Mouse (Mus musculus) kidney, adult 11 months (tissue): ENCODE measurements around the gene Rnd2.
"Not testable (repeated sequence)": the region's sequence is repeated elsewhere in the genome, so short reads cannot be mapped to it uniquely, and the experiment has no call there.

Experiments
- DNase-seq: peaks from one replicate; pipeline ENCODE4 v3.0.0; 2022

The Rnd2 gene

DNA sequence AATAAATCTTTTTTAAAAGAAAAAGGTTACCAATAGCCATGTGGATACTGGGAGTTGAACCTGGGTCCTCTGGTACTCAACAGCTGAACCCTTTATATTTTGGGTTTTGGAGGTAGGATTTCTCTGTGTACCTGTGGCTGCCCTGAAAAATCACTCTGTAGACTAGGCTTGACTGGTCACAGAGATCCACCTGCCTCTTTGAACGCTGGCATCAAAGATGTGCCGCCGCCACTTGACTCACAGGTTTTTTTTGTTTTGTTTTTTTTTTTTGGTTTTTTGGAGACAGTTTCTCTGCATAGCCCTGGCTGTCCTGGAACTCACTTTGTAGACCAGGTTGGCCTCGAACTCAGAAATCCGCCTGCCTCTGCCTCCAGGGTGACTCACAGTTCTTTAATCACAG, 17.0 kb upstream of the Rnd2 start:
- no peak for DNase-seq

DNA sequence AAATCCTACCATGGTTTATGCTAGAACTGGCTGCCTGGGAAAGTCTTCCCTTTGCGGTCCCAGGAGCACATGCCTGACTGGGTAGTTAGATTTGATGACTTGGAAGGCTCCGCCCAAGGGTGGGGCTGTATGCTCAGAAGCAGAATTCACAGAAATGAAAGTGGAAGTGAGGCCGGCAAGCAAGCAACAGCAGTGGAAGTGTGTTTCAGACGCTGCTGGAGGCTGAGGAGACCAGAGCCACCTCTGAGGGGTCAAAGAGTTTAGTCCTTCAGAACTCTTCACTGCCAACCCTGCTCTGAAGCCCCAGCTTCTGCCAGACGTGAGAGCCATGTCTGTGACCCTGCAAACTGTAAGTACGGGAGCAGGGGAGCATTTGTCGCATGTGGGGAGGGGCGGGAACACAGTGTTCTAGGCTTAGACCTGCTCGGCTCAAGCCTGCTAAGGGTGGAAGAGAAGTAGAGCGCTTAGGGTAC, 16.5 kb upstream of the Rnd2 start, which contains the start of gene Ifi35:
TSS of gene Ifi35 (plus strand) at position 134 of the 473 bp plus-strand sequence.
- peak; percentile 84 for DNase-seq

DNA sequence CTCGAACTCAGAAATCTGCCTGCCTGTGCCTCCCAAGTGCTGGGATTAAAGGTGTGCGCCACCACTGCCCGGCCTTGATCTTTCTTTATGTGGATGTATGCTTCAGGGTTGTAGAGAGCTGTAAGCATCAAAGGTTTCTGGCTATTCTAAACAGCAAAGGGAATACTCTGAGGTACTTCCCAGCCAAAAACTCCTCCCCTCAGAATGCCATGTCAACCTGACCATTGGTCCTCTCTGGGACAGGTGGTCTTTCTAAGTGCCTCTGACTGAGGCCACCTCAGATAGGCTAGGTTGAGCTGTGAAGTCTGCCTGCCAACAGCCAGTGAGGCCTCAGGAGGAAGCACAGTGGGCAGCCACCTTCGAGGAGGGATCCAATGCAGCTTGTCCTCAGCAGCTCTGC, 15.9 kb upstream of the Rnd2 start:
- DNase-seq, result no peak

DNA sequence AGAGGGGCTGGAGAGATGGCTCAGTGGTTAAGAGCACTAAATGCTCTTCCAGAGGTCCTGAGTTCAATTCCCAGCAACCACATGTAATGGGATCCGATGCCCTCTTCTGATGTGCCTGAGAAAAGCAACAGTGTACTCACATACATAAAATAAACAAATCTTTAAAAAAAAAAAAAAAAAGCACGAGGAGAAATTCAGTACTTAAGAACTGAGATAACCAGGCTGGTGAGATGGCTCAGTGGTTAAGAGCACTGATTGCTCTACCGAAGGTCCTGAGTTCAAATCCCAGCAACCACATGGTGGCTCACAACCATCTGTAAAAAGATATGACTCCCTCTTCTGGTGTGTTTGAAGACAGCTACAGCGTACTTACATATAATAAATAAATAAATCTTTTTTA, 15.2 kb upstream of the Rnd2 start:
- DNase-seq, result not testable (repeated sequence)

DNA sequence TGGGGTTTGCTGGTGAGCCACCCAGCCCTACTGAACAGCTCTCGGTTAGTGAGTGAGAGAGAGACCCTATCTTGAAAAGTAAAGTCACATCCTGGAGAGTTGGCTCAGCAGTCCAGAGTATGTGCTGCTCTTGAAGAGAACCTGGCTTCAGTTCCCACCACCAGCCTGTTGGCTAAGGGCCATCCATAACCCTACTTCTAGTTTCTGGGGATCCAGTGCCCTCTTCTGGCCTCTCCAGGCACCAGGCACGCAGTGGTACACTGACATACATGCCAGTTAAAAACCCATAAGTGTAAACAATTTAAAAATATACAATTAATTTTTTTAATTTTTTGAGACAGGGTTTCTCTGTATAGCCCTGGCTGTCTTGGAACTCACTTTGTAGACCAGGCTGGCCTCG, 14.4 kb upstream of the Rnd2 start:
- no peak for DNase-seq

DNA sequence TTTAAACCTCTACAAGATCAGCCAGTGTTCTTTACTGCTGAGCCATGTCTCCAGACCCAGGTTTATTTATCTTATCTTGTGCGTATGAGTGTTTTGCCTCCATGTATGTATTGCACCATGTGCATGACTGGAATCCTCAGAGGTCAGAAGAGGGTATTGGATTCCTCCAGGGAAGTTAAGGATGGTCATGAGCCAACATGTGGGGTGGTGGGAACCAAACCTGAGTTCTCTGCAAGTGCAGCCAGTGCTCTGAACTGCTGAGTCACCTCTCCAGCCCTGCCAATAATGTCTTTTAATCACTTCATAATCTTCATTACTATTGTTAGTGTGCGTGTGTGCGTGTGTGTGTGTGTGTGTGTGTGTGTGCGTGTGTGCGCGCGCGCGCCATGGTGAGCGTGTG, 13.3 kb upstream of the Rnd2 start:
- no peak for DNase-seq

DNA sequence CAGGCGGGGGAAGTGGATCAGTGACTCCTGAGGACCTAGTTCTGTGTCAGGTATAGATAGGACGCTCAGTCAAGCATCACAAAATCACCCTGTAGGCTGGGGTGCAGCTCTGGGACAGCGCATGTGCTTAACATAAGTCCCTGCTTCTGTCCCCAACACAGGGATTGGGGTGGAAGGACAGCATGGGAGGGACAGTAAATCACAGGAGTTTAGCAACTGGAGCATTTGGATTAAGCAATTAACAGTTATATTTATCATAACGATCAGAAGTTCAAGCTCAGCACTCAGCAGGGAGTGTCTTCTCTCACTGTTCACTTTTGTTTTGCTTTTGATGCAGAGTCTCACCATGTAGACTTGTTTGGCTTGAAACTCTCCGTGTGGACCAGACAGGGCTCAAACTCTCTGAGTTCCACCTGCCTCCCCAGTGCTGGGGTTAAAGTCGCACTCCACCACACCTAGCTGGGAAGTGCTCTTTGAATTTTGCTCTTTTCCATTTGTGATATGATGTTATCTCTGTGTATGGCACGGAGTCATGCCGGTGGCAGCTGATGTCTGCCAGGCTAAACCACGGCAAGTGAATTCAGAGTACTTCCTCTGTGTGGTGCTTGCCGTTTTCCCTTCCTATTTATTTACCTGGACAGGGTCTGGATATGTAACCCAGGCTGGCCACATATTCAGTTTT, 12.6 kb upstream of the Rnd2 start:
- no peak for DNase-seq

DNA sequence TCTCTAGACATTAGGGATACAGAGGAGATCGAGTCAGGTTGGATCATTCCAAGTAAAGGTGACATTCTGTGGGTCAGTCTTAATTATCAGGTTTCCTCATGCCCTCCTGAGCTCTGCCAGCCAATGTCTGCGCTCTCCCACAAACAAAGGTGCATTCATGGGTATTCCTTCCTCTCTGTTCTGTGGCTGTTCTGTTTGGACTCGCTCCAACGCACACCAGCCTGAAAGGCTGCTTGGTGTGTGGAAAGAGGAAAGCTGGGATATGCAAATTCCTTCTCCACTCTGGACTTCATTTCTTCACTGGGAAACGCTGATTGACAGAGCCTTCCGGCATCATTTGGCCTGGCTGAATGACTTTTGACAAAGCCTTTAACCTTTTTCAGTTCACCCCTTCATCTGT, 10.1 kb upstream of the Rnd2 start:
- no peak for DNase-seq

DNA sequence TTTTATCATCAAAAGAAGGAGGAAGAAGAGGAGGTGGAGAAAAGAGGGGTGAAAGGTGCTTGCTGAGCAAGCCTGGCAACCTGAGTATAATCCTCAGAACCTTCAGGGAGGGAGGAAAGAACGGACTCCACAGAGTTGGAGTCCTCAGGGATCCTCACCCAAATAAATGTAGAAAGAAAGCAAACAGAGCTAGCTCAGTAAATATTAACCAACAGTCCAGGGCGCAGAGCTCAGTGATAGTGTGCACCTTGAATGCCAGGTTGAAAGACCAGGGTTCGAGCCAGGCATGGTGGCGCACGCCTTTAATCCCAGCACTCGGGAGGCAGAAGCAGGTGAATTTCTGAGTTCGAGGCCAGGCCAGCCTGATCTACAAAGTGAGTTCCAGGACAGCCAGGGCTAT, 9.2 kb upstream of the Rnd2 start:
- DNase-seq, result no peak

DNA sequence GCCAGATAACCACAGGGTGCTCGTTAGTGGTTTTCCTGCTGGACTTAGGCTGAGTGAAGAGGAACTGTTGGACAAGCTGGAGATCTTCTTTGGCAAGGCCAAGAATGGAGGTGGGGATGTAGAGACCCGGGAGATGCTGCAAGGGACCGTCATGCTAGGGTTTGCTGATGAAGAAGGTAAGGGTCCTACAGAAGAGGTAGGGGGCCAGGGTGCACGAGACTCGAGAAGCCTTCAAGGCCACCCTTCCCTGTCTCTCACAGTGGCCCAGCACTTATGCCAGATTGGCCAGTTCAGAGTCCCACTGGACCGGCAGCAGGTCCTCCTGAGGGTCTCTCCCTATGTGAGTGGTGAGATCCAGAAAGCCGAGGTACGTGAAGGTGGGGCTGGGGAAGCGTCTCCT, 7.2 kb upstream of the Rnd2 start:
- no peak for DNase-seq

DNA sequence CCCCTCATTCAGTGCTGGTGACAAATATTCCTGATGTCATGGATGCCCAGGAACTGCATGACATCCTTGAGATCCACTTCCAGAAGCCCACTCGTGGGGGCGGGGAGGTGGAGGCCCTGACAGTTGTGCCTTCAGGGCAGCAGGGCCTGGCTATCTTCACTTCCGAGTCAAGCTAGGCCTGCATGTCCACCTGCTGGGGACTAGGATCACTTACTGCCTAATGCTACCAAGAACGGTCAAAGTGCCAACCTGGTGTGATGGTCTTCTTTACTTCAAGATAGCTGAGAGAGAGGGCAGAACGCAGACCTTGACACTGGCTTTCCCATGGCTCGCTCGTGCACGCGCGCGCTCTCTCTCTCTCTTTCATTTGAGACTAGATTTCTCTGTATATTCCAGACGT, 6.6 kb upstream of the Rnd2 start:
- no peak for DNase-seq

DNA sequence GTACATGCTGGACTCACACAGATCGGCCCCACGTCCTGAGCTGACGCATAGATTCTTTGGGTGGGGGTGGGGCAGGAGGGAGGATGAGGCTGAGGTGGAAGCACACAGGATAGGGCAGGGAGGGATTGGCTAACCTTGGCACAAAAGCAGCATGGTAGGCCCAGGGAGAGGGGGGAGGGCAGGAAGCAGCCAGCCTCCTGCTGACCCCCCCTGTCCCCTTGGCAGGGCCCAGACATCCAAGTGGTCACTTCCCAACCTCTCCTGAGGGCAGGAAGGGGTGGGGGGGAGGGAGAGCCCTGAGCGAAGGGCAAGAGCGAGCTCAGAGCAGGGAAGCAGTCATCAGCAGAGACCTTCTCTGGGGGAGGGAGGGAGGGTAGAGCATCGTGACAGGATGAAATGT, 5.1 kb upstream of the Rnd2 start:
- DNase-seq, result peak; percentile 39

DNA sequence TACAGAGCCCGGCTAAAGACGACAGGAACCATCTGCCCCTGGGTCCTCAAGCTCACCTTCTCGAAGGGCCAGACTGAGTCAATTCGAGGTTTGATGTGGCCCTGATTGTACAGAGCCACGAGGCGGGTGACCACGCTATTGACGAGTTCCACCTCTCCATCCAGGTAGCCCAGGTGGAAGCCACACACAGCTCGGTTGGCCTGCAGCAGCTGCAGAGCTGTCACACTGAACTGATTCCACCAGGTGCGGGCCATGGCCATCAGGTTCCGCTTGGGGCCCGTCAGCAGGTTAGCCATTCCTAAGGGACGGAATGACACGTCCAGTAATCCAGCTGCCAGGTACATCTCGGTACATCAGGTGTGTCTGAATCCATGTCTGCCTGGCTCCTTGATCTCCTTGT, 4.5 kb upstream of the Rnd2 start:
- no peak for DNase-seq

DNA sequence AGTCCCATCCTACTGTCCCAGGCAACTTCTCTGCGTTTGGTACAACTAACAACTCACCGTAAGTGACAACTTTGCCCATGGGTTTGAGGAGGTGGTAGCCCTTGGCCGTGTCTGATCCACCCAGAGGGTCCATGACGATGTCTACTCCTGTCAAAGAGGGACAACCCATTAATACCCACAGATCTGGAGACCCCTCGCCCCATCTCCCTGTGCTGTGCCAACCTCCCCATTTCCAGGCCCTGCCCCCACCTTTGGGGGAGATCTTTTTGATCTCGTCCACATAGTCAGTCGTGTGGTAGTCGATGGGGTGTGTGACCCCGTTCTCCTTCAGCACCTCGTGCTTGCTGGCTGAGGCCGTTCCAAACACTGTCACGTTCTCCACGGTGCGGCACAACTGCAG, 2.7 kb upstream of the Rnd2 start:
- DNase-seq, result no peak

DNA sequence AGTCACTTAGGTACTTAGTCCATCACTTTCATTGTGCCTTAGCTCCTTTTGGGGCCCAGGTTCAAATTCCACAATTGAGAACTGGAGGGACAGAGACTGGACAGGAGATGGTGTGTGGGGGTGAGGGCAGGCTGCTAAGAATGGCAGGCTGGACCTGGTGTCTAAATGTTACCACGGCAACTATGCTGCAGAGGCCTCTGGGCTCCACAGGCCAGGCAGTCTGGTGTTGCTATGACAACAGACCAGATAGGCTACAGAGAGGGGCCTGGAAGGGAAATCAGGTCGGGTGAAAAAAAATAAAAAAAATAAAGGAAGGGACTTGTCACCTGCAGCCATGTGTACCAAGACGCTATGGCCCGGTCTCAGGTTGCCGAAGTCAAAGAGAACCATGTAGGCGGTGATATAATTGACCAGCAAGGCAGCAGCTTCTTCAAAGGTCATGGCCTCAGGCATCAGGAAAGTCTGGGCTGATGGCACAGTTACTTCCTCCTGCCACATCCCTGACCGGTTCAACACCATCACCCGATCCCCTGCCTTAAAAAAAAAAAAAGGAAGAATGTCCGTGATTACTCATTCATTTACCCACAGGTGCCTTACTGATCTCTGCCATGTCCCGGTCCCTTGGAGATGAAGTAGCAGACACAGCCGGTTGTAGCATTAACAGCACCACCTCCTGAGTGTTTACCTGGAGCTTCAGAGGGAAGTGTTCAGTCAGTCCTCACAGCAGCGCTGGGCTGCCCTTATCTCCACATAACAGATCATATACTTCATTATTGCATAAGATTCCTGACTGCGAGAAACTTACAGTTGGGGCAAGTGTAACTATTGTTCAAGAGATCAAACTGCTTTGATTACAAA, 2.0 kb upstream of the Rnd2 start:
- DNase-seq, result no peak

DNA sequence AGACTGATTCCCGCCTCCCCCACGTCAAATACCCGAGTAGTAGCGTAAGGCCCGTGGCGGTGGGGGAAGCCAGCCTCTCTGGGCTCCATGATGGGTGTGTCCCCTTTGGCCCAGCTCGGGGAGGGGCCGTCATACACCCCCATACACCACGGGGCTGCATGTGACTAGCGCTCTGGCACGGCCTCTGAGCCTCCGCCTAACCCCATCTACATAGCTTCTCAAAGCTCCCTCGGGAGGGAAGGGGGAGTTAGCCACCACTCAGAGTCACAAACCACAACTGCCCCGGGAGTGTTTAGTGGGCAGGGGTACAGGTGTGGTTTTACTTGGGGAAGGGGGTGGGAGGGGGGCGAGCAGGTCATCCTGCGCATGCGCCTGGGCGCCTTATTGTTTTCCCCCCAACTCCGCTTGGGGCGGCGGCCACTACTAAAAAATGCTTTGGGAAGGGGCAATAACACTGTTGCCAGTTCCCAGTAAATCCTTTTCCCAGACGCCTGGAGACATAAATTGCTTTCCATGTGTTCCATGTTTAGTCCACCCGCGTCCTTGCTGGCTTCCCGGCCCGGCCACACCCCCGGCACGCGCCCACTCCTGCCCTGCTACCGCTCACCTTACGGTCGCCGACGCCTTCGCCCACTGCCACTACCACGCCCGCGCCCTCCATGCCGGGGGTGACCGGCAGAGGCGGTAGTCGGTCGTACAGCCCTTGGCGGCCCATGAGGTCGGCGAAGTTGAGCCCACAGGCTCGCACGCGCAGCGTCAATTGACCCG, 486 bp downstream of the Rnd2 start:
- peak; percentile 68 for DNase-seq

DNA sequence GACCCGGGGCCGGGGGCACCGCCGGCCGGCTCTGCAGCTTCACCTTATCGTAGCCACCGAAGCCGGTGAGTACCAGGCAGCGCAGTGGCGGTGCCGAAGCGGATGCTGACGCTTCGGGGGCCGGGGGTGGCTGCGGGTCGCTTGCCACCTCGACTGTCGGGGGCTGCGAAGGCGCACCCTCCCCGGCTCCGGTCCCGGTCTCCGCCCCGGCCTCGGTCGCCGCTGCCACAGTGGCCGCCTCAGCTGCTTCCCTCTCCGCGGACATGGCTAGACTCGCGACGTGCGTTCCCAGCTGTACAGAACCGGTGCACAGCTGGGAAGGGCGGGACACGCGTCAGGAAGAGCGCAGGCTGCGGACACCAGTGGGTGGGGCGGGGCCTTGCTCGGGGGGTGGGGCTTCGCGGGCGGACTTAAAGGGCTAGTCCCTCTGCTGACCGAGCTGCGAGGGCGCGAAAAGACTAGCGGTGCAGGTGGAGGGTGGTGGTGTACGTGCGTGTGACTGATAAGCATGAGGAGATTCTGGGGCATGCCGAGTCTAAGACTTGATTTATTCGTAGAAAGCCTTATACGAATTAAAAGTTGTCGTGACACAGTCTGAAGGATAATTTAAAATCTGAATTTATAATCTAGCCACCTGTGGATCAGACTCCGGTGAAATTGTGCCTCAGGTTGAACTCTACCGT, 1.2 kb downstream of the Rnd2 start, which contains the start of gene Vat1:
TSS of gene Vat1 (minus strand) at position 362 of the 683 bp plus-strand sequence.
- peak; percentile 59 for DNase-seq

DNA sequence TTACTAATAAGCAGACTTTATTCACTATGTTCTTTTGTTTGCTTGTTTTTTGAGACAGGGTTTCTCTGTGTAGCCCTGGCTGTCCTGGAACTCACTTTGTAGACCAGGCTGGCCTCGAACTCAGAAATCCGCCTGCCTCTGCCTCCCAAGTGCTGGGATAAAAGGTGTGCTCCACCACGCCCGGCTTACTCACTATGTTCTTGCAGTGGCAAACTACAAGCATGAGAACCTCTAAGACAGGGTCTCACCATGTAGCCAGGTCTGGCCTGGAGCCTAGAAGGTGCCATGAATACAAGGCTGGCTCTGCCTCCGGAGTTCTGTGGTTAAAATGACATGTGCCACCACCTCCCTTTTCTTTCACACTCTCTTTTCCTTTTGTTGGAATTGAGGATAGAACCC, 1.8 kb downstream of the Rnd2 start:
- DNase-seq, result not testable (repeated sequence)

DNA sequence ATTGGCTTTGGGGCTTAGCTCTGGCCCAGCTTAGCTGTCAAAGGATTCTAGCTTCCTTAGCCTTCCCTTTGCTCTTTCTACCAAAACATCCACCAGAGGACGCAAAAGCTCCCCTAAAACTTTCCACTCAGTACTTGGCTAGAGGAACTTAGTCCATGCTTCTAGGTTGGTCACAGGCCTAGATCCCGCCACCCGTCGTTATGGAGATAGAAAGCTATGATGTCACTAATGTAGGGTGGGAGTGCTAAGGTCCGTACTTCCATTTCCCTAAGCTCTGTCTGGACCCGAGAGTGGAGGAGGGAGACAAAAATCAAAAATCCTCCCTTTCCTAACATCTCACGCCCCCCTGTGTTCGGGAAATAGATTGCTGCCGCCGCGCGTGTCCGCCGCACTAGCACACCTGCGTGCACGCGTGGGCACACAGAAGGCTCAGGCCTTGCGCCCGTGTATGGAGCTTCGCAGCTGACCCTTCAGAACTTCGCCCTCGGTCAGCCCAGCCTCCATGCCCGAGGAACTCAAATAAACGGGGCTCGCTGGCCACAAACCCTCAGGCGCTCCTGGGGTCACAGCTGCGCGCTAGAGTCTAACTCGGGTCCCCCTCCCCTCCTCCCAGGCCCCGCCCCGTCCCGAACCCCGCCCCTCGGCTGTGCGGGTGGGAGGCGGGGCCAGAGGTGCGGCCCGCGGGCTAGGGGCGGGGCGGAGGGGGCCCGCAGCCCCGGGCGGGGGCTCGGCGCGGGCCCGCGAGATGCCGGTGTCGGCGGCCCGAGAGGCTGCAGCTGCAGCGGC, 2.9 kb downstream of the Rnd2 start:
- peak; percentile 83 for DNase-seq

DNA sequence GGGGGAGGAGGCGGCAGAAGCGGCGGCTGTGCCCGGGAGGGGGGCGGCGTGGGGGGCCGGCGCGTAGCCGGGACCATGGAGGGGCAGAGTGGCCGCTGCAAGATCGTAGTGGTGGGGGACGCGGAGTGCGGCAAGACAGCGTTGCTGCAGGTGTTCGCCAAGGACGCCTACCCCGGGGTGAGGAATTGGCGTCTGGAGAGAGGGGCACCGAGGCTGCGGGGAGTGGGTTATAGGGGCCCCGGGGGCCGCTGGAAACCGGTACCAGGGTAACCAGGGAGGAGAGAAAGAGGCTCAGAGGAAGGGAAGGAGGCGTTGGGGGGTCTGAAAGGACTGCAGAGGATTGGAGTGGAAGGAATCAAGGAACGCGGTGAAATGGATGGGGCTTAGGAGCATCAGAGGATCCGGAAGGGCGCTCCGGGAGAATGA, 3.5 kb downstream of the Rnd2 start:
- DNase-seq, result no peak

DNA sequence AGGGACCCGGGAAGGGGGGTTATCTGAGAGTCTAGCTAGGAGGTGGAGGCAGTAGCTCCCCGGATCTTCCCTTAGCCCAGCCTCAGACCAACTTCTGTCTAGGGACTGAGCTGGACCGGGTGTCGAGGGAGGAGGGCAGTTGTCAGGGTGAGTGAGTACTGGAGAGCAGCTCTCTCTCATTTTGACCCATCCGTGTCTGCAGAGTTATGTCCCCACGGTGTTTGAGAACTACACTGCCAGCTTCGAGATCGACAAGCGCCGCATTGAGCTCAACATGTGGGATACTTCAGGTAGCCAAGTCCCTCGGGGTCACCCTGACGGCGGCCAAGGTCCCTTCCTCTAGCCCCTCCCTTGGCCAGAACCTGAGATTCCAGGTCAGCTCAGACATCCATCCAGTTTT, 3.9 kb downstream of the Rnd2 start:
- no peak for DNase-seq

DNA sequence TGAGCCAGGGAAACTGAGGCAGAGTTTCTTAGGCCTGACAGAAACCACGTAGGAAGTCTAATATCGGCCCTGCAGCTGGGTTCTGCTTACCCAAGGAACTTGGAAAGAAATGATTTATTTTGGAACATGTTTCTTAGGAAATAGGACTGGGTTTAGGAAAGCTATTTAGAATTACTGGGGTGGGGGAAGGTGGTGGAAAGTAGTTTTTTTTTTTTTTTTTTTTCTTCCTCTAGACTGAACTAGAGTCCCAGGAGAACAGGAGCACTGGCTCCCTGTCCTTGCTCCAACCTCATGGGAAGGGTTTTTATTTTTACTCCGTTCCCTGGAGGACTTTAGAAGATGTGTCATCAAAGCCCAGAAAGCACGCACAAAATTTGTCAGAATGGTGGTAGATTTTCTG, 4.4 kb downstream of the Rnd2 start:
- DNase-seq, result no peak
